In the genomic region with DNA sequence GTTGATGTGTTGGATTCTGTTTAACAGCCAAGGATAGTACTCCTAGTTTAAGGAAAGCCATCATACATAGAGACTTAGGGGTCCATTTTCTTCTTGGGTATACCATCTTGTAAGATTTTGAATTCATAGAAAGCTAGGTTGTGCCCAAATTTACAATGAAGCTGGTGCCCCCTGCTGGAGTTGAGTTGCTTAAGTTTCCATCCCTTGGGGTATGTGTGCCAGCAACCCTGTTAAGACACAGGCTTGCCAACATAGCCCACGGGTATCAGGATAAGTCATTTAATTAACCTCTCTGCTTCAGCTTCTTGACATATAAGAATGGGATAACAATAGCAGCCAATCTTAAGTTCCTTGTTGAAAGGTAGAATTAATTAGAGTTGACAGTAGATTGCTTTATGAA, we compare ENCODE assay signal across 8 mouse cellular contexts.
DNase-seq lines count a peak whose midpoint lies in the region; TF ChIP-seq lines count a peak whose summit lies in the region.

No protein-coding gene starts in this region.

- peak; percentile 31 for DNase-seq in gastrocnemius, adult 18-20 months (ENCODE audit: low spot score)
- no peak for DNase-seq in gastrocnemius, postnatal 25 days
- peak; percentile 17 to 22 for DNase-seq in B cell, adult 2 months
- DNase-seq in cerebellum, adult 18-20 months = peak; percentile 17 to 43
- peak; percentile 20 to 89 for DNase-seq in frontal cortex, adult 2 months (ENCODE audit: extremely low spot score in 1 of 2, low spot score in 1 of 2)
- DNase-seq in layer of hippocampus, adult 2 months (ENCODE audit: low spot score in 2 of 2) = peak; percentile 54 to 72
- DNase-seq in lung, postnatal 25 days (ENCODE audit: low spot score) = peak; percentile 7
- peak; percentile 48 for DNase-seq in thymus, postnatal 4 days

- no peak overlapping the region for H3K4me3 ChIP-seq in layer of hippocampus, adult 2 months

- peak; percentile 87 for TF ChIP-seq CTCF in layer of hippocampus, adult 2 months (conservative IDR thresholded peaks at IDR 0.05)

- no peak overlapping the region for H3K27ac ChIP-seq in layer of hippocampus, adult 2 months
